Mouse (Mus musculus): ENCODE measurements at regions not wholly inside any gene's neighbourhood (a gene's known extent, or its start where the extent isn't known, plus 50 kb on each side); places are given as distances from the start of the nearest gene placed in this dataset.

- TF ChIP-seq CTCF (IDR thresholded peaks at IDR 0.05; ENCODE audit: insufficient read depth, low read depth, low read length) (no peak), POLR2A (IDR thresholded peaks at IDR 0.05; ENCODE audit: insufficient read depth, low read depth, low read length) (no peak)
Measured at GRCm38 (mm10) chr2:161349110-161349509, 240.2 kb upstream of the Chd6 start.

Measured in olfactory bulb, adult 2 months (tissue).